Mouse (Mus musculus) left cerebral cortex, postnatal 36 days (tissue): Measurements from ENCODE around the gene Ttbk1. TPM values are rescaled to one million over a fixed set of nuclear protein-coding genes. Genes with fewer than 3 reads are reported as not detected.
"Not testable (repeated sequence)": the region's sequence is repeated elsewhere in the genome, so short reads cannot be mapped to it uniquely, and the experiment has no call there.

Source experiments
- DNase-seq, 2 experiments: peaks; one replicate each; pipeline ENCODE4 v3.0.0; 2021 to 2022; ENCODE audit warnings: low spot score in 2 of 2, mixed read lengths in 1 of 2
- intact Hi-C: fragments of 180-260 bp; cut with DNase I; formaldehyde crosslinking; loops from one replicate; pipeline ENCODE4 v1.15.1; 2025
- total RNA-seq, 2 experiments: library from RNA; stranded (reverse); gene quantifications; 2 replicates each; pipeline ENCODE4 v1.2.3; 2021

Ttbk1 gene
- 100 to 1,000 TPM; 126 to 139 TPM for total RNA-seq

DNA sequence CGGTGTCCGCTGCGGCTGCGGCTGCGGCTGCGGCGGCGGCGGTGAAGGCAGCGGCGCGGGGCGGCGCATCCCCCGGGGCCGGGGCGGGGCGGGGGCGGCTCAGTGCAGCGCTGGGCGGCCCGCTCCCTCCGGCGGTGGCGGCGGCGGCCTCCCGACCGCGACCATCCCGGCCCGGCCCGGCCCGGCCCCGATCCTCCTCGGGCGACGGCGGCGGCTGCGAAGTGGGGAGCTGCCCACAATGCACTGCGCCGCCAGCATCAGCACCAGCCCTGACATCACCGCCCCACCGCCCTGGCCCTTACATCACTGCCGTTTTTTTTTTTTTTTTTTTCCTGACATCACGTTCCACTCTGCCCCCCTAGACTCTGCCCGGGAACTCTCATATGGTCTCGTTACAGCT lies at the start of gene Ttbk1:
Gene Ttbk1, minus strand, starts transcription at position 245 of the 400 bp plus-strand sequence.
- DNase-seq, result peak; percentile 67 to 70
- intact Hi-C loops, result no loop called here

DNA sequence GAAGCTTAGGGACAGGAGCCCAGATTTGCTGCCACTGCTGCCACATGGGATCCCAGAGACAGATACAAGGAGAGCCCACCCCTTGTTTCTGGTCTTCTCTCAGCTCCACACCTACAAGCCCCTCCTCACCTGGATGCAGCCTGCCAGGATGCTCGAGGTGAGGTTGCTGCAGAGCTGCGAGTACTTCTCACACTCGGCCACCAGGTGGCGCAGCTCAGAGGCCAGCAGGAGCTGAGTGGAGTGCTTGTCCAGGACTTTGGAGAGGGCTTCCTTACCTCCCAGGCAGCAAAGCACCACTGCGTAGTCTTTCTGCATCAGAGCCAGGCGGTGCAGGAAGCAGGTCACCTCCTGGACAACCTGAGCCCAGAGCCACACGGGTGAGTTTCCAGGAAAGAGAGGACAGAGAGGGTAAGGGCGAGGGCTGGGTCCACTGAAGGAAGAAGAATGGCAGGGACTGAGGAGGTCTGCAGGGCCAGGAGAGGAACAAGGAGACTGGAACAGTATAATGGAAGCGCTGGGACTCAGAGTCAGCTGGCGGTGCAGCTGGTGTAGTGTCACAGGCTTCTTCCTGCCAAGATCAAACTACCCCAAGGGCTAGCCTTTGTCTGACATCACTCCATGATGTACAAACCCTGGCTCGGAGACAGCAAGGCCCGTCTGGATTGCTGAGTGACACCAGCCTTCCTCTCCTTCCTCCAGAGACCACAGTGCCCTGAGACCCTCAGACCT lies 38.3 kb upstream of the Ttbk1 start:
- DNase-seq, result peak; percentile 46 to 62
- intact Hi-C loops, result no loop called here

DNA sequence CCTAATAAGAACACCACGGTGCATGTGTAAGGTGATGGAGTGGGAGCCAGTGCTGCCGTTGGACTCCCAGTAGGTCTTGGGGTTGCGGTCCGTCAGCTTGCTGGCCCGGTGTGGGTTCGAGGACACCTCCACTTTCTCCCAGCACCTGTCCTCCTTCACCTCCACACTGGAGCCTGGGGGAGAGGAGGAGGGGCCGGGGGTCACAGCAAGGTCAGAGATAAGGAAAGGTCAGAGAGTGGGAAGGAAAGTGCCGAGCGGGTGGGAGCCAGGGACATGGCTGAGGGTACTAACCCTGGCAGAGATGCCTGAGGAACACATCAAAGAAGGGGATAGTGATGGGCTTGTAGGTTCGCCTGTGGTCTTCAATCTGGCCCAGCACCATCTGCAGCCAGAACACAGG lies 37.6 kb upstream of the Ttbk1 start:
- intact Hi-C loops, result no loop called here
- no peak for DNase-seq

DNA sequence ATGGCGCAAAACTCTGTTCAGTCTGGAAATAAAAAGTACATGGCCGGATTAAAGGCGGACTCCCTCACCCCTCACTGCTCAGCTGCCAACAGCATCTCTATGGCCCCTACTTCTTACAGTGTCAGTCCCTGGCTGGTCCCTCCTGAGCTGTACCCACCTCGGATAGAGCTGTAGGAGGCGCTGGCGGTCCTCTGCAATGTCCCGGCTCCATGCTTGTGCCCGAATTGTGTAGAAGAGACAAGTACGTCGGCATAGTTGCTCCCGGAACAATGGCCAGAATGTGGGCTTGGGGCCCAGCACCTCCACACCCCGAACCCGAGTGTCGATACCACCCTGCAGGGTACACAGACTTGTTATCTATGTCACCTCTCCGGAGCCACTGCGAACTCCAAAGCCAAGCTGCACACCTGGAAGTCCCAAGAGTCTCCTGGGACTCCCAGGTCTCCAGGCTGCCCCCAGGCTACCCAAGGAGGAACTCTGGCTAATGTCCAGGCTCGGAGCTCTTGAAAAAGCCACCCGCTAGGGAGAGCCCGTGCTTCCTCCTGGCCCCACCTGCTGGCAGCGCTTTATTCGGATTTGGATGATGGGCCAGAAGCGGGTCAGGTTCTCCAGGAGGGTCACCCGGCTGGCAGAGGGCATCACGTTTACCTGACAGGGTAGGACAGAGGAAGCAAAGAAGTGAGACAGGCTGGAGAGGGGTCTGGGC lies 34.6 kb upstream of the Ttbk1 start:
- intact Hi-C loops, result no loop called here
- no peak for DNase-seq

DNA sequence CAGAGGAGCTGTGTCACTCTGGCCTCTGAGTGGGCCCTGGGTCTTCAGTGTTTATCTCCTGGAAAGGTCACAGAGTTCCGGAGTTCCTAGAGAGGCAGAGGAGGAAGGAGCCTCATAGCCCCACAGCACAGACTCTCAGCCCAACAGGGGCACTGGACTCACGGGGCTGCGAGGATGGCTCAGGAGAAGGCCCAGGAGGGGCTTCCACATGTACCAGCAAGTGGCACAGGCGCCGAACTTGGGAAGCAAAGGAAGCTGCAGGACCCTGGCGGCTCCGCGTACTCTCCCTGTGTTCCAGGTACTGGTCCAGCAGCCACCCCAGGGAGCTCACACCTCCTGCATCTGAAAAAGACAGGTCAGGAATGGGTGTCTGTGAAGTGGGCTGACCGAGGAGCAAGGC lies 33.7 kb upstream of the Ttbk1 start:
- intact Hi-C loops, result no loop called here
- DNase-seq, result no peak

DNA sequence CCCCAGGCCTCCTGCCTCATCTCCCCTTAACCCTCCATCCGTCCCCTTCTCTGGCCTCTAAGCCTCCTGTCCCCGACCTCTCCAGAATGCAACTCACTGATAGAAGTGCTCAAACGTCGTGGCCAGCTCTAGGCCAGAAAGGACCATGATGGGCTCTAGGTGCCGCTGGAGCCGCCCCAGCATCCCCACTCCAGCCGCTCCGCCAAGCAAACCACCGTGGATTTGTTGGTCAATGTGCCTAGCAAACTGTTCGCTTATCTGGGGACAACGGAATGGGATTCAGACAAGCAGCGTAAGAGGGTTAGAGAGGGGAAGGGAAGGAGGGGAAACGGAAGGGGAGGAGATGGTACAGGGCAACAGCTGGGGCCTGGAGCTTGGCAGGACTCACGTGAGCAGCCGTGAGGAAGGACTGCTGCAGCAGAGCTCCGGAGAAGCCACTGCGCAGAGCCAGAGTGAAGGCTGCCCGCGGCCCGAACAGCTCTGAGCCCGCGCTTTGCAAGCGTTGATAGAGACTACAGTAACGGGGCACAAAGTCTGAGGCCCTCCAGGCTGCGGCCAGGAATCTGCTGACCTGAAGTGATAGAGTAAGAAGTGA lies 33.0 kb upstream of the Ttbk1 start:
- DNase-seq, result no peak
- intact Hi-C loops, result no loop called here

DNA sequence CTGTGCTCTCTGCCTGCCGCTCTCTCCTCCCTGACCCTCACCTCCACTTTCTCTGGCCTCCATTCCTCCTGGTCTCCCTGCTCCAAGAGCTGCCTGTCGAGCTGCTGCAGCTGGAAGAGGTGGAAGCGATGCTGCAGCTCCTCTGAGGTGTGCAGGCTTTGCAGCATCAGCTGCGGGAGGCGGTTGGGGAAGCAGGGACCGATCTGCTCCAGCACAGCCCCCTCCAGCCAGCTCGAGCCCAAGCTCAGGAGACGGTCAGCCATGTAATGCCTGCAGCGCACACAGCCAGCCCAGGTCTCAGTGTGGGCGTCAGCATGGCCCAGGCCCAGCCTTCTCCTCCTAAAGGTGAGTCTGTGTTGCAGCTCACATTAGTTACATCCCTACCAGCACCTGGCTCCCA lies 32.5 kb upstream of the Ttbk1 start:
- intact Hi-C loops, result no loop called here

DNA sequence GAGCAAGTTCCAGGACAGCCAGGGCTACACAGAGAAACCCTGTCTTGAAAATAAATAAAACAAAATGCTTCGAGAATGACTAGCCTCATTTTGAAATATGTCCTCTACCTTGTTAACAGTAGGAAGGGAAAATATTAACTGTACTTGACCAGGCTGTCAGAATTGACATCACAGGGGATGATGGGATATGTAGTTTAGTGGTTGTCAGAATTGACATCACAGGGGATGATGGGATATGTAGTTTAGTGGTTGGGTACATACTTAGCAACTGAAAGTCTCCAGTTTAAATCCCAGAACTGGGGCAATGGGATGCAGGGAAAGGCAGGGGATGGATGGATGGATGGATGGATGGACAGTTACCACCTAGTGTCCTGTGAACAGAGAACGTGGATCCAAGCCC lies 25.9 kb upstream of the Ttbk1 start:
- intact Hi-C loops, result loop anchor here (5.0 kb wide), 1 partner anchor 251 kb away; no protein-coding TSS in a partner anchor
- DNase-seq, result no peak

More for the DNA sequence above, 32.5 kb upstream of the Ttbk1 start:
- DNase-seq, result no peak

DNA sequence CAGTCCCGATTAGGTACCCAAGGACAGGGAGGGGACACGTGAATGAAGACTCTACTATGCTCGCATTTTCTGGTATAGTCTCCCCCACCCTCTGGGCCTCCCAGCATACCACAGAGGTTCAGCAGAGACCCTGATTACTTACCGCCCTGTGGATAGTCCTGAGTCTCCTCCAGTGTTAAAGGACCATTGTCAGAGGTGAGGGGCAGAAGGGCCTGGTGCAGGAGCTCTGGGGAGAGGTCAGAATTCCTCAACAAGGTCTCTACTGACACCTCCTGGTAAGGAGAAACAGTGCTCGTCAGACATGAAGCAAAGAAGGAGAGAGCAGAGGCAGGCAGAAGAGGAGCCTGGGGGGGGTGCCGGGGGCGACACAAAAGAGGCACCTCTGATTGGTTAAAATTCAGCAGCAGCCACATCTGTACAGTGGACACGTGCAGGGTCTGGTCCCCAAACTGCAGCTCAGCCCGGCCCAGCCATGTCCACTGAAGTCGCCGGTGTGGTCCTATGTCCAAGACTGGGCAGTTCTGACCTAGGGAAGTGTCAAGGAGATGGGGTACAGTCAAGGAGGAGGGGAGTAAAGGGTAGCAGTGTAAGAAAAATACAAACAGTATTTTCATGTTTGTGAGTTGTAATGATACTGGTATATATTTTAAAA lies 23.7 kb upstream of the Ttbk1 start:
- DNase-seq, result no peak
- intact Hi-C loops, result loop anchor here (5.0 kb wide), 1 partner anchor 249 kb away; no protein-coding TSS in a partner anchor

DNA sequence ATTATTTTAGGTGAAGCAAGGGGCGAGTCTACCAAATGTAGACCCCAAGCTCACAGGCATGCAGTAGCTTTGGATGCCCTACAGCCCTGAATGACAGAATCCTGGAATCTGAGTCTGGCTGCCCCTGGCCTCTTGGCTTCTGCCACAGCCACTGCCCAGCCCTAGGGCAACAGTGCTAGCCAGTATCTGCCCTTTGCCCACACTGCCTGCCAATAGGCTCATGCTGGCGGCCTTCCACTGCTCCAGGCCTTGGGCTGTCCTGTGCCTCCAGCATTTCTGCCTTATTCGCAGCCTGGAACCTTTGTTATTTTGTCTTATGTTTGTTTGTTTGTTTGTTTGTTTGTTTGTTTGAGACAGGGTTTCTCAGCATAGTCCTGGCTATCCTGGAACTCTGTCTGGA lies 18.1 kb upstream of the Ttbk1 start:
- intact Hi-C loops, result no loop called here
- DNase-seq, result no peak

DNA sequence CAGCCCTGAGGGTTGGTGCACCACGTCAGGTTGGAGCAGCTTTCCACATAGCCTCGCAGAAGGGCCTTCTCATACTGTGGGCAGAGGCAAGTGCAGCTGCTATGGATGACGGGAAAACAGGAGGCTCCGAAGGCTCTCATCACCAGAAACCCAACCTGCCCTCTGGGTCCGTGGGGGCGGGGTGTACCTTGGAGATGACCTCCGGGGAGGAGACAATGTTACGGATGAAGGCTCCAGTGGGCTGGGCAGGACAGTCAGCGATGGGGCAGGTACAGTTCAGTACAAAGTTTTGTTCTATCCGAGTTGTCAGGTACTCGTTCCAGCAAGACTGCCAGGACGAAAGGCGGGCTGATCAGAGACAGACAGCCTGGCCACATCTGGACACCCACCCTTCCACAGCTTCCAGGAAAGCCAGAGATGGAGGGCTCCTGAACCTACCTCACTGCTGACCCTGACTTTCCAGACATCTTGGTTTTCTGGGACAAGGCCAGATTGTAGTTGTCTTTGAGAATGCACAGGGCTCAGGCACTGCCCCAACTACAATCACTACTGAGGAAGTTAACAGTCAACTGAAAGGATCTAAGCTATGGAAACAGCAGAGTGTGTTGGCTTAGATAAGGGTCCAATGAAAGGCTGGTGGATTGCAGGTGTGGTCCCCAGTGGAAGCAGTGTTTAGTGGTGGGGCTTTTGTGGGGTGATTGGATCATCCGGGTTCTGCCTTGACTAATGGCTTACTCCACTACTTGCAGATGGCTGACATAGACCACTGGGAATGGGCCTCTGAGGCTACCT lies 16.6 kb upstream of the Ttbk1 start:
- intact Hi-C loops, result no loop called here
- no peak for DNase-seq

DNA sequence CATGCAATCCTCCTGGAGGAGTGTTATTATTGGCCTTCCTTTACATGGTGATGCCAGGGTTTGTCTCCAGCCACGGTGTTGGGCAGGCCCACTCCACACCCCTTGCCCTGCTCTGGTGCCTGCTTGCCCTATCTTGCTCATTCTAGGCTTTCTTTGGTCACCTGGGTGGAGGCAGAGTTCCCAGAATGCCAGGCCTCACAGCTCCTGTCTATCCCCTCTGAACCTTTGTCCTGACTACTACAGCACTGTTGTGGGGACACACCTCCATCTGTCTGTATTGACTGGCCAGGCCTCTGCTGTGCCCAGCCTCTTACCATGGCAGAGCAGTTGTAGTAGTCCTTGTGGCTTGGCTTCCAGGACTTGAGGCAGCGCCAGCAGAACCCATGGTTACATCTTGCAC lies 15.3 kb upstream of the Ttbk1 start:
- intact Hi-C loops, result no loop called here
- DNase-seq, result no peak

DNA sequence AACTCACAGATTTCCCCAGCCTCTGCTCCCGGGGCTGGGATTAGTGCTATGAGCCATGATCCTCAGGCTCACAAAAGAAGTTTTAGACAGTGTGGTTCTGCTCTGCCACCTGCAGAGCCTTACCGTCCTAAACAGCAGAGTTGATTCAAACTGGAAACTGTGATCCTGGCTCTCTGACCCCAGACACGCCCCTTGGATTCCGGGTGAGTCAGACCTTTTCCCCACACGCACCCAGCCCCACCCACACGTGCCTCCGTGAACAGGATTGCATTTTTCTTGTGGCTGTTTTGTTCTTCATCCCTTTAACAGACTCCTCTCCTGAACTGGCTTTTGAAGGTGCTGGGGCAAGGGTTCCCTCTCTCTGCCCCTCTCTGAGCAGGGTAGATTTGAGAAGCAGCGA lies 10.5 kb upstream of the Ttbk1 start:
- intact Hi-C loops, result no loop called here
- DNase-seq, result no peak

DNA sequence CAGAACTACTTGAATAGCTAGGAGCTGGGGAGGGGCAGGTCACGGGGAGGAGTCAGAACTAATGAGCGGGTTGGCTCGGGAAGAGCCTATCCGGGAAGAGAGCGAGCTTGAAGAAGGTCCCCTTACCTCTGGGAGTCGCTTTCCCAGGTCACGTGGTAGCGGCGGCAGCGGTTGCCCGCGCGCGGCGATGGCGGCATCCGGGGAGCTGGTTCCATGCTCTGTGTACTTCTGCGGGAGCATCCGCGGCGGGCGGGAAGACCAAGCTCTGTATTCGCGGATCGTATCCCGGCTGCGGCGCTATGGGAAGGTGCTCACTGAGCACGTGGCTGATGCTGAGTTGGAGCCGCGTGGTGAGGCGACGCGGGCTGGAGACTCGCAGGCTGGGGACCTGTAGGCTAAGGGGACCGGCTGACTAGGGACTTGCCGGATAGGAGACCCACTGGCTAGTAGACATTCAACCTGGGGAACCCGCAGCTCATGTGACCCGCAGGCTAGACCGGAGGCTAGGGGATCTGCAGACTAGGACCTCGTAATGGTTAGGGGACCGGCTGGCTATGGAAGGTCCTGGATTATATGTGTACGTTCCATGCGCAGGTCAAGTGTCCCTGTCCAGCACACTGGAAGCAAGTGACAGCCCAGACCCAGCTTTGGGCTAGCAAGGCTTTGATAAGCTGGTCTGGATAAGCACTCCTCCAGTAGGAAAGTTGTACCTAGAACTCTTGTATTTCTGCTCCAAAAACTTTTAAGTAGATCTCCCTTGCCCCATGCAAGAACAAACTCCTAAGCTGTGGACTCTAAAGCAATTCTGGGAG lies 9.4 kb upstream of the Ttbk1 start, which contains the start of gene Dnph1:
Gene Dnph1, plus strand, starts transcription at position 89 of the 812 bp plus-strand sequence.
- DNase-seq, result peak; percentile 76 to 80
- intact Hi-C loops, result no loop called here

DNA sequence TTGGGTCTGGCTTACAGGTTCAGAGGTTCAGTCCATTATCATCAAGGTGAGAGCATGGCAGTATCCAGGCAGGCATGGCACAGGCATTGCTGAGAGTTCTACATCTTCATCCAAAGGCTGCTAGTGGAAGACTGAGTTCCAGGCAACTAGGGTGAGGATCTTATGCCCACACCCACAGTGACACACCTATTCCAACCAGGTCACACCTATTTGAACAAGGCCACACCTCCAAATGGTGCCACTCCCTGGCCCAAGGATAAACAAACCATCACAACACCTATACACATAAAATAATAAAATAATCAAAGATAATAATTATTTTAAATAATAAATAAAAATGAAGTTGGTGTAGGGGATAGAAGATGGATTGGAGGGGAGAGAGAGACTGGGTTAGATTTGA lies 8.6 kb upstream of the Ttbk1 start:
- DNase-seq, intact Hi-C loops: not testable (repeated sequence)

DNA sequence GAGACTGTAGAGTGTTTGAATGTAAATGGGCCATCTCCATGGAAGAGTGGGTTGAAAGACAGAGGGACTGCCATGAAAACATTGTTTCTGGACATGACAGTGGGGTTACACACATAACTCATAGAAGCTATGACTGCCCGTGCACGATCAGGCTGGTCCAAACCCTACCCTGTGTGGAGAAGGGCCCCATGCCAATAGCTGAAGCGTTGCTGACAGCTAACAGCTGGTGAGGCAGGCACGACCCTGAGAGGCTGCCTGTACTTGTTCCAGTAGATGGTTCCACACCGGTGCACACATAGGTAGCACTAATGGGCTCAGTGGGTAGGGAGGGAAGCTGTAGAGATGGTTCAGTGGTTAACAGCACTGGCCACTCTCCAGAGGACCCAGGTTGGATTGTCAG lies 8.0 kb upstream of the Ttbk1 start:
- intact Hi-C loops, result no loop called here
- DNase-seq, result no peak

DNA sequence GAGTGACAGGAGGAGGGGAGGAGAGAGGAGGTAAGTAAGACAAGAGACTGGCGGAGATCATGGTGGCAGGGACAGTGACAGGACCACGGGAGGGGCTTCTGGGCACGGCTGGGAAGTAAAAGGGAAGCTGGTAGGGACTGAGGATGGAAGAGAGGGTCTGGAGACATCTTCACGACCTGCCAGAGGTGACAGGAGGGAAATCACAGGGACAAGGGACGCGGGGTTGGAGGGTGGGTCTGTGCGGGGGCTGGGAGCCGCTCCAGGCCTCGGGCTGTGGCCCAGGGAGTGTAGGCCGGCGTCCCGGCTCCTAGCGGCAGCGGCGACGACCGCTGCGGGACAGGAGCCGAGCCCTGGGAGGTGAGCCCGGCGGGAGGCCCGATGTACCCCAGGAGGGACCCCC lies 480 bp downstream of the Ttbk1 start:
- intact Hi-C loops, result no loop called here
- peak; percentile 18 to 37 for DNase-seq

DNA sequence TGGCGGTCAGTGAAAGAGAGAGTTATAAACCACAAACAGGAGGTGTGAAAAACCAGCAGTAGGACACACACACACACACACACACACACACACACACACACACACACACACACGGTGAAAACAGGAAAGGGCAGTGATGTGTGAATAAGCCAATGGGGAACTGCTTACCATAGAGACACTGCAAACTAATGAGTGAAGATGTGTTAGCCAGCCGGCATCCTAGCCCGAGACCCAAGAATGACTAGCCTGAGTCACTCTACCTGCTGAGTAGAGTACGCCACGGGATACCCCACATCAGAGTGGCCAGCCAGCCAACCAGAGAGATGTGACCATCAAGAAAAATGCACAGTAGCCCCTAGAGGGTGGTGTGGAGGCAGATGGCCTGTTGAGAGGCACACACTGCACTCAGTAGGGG lies 3.0 kb downstream of the Ttbk1 start:
- intact Hi-C loops, result no loop called here
- no peak for DNase-seq

DNA sequence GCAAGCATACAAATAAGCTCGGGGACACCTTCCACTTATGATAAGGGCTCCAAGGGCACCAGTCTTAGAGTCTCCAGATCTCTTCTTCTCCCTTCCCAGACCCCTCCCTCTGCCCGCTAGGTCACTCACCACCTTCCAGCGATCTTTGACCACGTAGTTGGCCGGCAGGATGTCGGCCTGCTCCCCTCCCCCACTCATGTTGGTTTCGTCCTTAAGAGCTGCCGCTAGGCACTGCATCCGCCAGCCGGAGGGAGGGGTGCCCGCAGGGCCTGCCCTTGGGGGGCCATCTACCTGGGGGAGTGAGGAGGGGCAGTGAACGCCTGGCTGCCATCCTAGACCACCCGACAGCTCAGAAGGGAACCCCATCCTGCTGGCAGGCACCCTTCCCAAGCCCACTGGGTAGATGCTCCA lies 3.4 kb downstream of the Ttbk1 start:
- peak; percentile 28 to 38 for DNase-seq
- intact Hi-C loops, result no loop called here
